Mouse (Mus musculus) CH12.LX (cell line): ENCODE measurements around the gene Gm28053. TPM values are rescaled to one million over a fixed set of nuclear protein-coding genes. Genes with fewer than 3 reads are reported as not detected.
A peak's percentile ranks its signal among the peaks of the same experiment; 100 is the strongest.

Experiments
- DNase-seq: peaks from one replicate; pipeline ENCODE4 v3.0.0-alpha.2; 2013; ENCODE audit errors: extremely low read depth
- H3K27ac ChIP-seq: 2 replicates; pipeline ENCODE4 v1.5.1; 2012; ENCODE audit warnings: low read depth, mild to moderate bottlenecking, control low read depth, moderate library complexity; ENCODE audit not compliant: insufficient read depth
- H3K27me3 ChIP-seq: replicated peaks from 2 replicates; pipeline ENCODE3; 2012; ENCODE audit warnings: inconsistent platforms
- H3K36me3 ChIP-seq, 2 experiments: replicated peaks in 1 of 2; 2 replicates each; pipeline versions ENCODE3 to v1.6.1; 2012; ENCODE audit warnings: inconsistent platforms in 1 of 2, low read length in 1 of 2, mild to moderate bottlenecking in 1 of 2, mixed read lengths in 1 of 2, moderate library complexity in 1 of 2; ENCODE audit not compliant: control insufficient read depth in 1 of 2, insufficient read depth in 1 of 2
- H3K4me1 ChIP-seq, 2 experiments: 2 replicates each; pipeline ENCODE4 v1.6.1; 2012; ENCODE audit warnings: inconsistent platforms in 1 of 2, moderate library complexity in 1 of 2; ENCODE audit not compliant: insufficient read depth in 2 of 2, control insufficient read depth in 1 of 2
- H3K4me2 ChIP-seq: 2 replicates; pipeline ENCODE4 v1.6.1; 2012; ENCODE audit warnings: low read depth, mild to moderate bottlenecking, control low read depth; ENCODE audit not compliant: poor library complexity, insufficient read depth, severe bottlenecking
- H3K4me3 ChIP-seq, 3 experiments: fragments of 150-350 bp in 1 of 3; sonication (generic) in 1 of 3; replicated peaks in 1 of 3; 2 replicates each; pipeline versions ENCODE3 to v1.5.1; 2011 to 2012; ENCODE audit warnings: low read depth in 2 of 3, low read length in 2 of 3, mild to moderate bottlenecking in 2 of 3, moderate library complexity in 2 of 3, control low read depth in 1 of 3, improper control_type of control experiment in 1 of 3, inconsistent platforms in 1 of 3, mixed read lengths in 1 of 3; ENCODE audit not compliant: poor library complexity in 1 of 3
- H3K79me2 ChIP-seq: replicated peaks from 2 replicates; pipeline ENCODE4 v1.6.1; 2012; ENCODE audit warnings: mild to moderate bottlenecking, moderate library complexity; ENCODE audit not compliant: control insufficient read depth, poor library complexity, insufficient read depth, severe bottlenecking; ENCODE audit errors: extremely low read depth
- H3K9ac ChIP-seq: 2 replicates; pipeline ENCODE4 v1.6.1; 2012; ENCODE audit warnings: low read depth, mild to moderate bottlenecking, control low read depth, moderate library complexity; ENCODE audit not compliant: insufficient read depth
- H3K9me3 ChIP-seq: replicated peaks from 2 replicates; pipeline ENCODE3; 2012; ENCODE audit warnings: low read length, inconsistent platforms, mixed read lengths
- CHD1 ChIP-seq: IDR thresholded peaks from 2 replicates; pipeline ENCODE4 v1.6.1; 2012; ENCODE audit warnings: low read depth, low read length, improper control_type of control experiment, inconsistent platforms
- CHD2 ChIP-seq: IDR thresholded peaks from 2 replicates; pipeline ENCODE4 v1.6.1; 2011; ENCODE audit warnings: low read length, improper control_type of control experiment
- CTCF ChIP-seq, 2 experiments: IDR thresholded peaks in 1 of 2; conservative IDR thresholded peaks in 1 of 2; 2 replicates each; pipeline ENCODE4 v1.5.1; 2011 to 2012; ENCODE audit warnings: low read depth in 2 of 2, low read length in 2 of 2, improper control_type of control experiment in 1 of 2, inconsistent platforms in 1 of 2, mild to moderate bottlenecking in 1 of 2, moderate library complexity in 1 of 2
- E2F4 ChIP-seq: IDR thresholded peaks from 2 replicates; pipeline ENCODE4 v1.6.1; 2011; ENCODE audit warnings: low read depth, low read length, improper control_type of control experiment; ENCODE audit not compliant: insufficient replicate concordance
- EP300 ChIP-seq: IDR thresholded peaks from 2 replicates; pipeline ENCODE4 v1.6.1; 2011; ENCODE audit warnings: low read length, improper control_type of control experiment
- GABPA ChIP-seq: IDR thresholded peaks from 2 replicates; pipeline ENCODE4 v1.6.1; 2012; ENCODE audit warnings: low read depth, low read length, improper control_type of control experiment, inconsistent platforms; ENCODE audit not compliant: insufficient replicate concordance
- HCFC1 ChIP-seq: IDR thresholded peaks from 2 replicates; pipeline ENCODE4 v1.6.1; 2012; ENCODE audit warnings: low read depth, mild to moderate bottlenecking, inconsistent platforms, low read length, improper control_type of control experiment
- IRF4 ChIP-seq: IDR thresholded peaks from 2 replicates; pipeline ENCODE4 v1.6.1; 2014; ENCODE audit warnings: low read depth, mild to moderate bottlenecking, inconsistent platforms, low read length, improper control_type of control experiment
- MAFK ChIP-seq: IDR thresholded peaks from 2 replicates; pipeline ENCODE4 v1.6.1; 2011; ENCODE audit warnings: low read length, improper control_type of control experiment; ENCODE audit not compliant: insufficient replicate concordance
- MAZ ChIP-seq: IDR thresholded peaks from 2 replicates; pipeline ENCODE4 v1.6.1; 2012; ENCODE audit warnings: low read depth, mild to moderate bottlenecking, inconsistent platforms, low read length, improper control_type of control experiment, moderate library complexity
- MXI1 ChIP-seq: IDR thresholded peaks from 2 replicates; pipeline ENCODE4 v1.6.1; 2011; ENCODE audit warnings: mild to moderate bottlenecking, low read depth, low read length, improper control_type of control experiment
- NELFE ChIP-seq: IDR thresholded peaks from 2 replicates; pipeline ENCODE4 v1.6.1; 2011; ENCODE audit warnings: low read depth, low read length, improper control_type of control experiment
- PAX5 ChIP-seq: IDR thresholded peaks from 2 replicates; pipeline ENCODE4 v1.6.1; 2012; ENCODE audit warnings: low read length, inconsistent platforms, mixed read lengths
- POLR2AphosphoS2 ChIP-seq: IDR thresholded peaks from 2 replicates; pipeline ENCODE4 v1.6.1; 2011; ENCODE audit warnings: low read depth, low read length, improper control_type of control experiment
- RCOR1 ChIP-seq: conservative IDR thresholded peaks from 2 replicates; pipeline ENCODE4 v1.6.1; 2012; ENCODE audit warnings: low read depth, mild to moderate bottlenecking, inconsistent platforms, low read length, improper control_type of control experiment
- SIN3A ChIP-seq: IDR thresholded peaks from 2 replicates; pipeline ENCODE4 v1.6.1; 2012; ENCODE audit warnings: low read length, improper control_type of control experiment, inconsistent platforms
- SMC3 ChIP-seq: IDR thresholded peaks from 2 replicates; pipeline ENCODE4 v1.6.1; 2011; ENCODE audit warnings: low read depth, low read length, improper control_type of control experiment
- USF1 ChIP-seq: IDR thresholded peaks from 2 replicates; pipeline ENCODE4 v1.6.1; 2014; ENCODE audit warnings: low read depth, mild to moderate bottlenecking, inconsistent platforms, low read length, improper control_type of control experiment
- USF2 ChIP-seq: conservative IDR thresholded peaks from 2 replicates; pipeline ENCODE4 v1.6.1; 2011; ENCODE audit warnings: low read depth, low read length, improper control_type of control experiment
- ZC3H11A ChIP-seq: IDR thresholded peaks from 2 replicates; pipeline ENCODE4 v1.6.1; 2012; ENCODE audit warnings: low read depth, mild to moderate bottlenecking, inconsistent platforms, low read length, improper control_type of control experiment
- ZKSCAN1 ChIP-seq: IDR thresholded peaks from 2 replicates; pipeline ENCODE4 v1.6.1; 2012; ENCODE audit warnings: low read depth, inconsistent platforms, low read length, improper control_type of control experiment, borderline replicate concordance
- ZNF384 ChIP-seq: IDR thresholded peaks from 2 replicates; pipeline ENCODE4 v1.6.1; 2012; ENCODE audit warnings: low read depth, low read length, improper control_type of control experiment, inconsistent platforms
- dilution Hi-C: fragments of 300-500 bp; cut with MboI; formaldehyde crosslinking; loops from 2 replicates; pipeline ENCODE4 v1.14.3; 2020; ENCODE audit warnings: low sequenced_read_pairs; ENCODE audit not compliant: extremely low pct_unique_long_range_greater_than_20kb, extremely low pct_ligation_motif_present
- in situ Hi-C: fragments of 300-500 bp; cut with MboI; formaldehyde crosslinking; loops from 3 replicates; pipeline ENCODE4 v1.14.3; 2019; ENCODE audit warnings: low sequenced_read_pairs, low pct_ligation_motif_present, low pct_unique_long_range_greater_than_20kb, mixed read lengths
- polyA plus RNA-seq: library from polyadenylated mRNA; unstranded; fragments of >175 nt; gene quantifications from 2 replicates; pipeline ENCODE4 v1.2.1, GENCODE M21; 2012; ENCODE audit warnings: low read depth; ENCODE audit not compliant: insufficient read length
- total RNA-seq, 2 experiments: library from RNA; depleted of rRNA; stranded (reverse); fragments of 300-350 nt in 1 of 2; fragments of >200 nt in 1 of 2; gene quantifications; 2 replicates each; pipeline ENCODE4 v1.2.3; 2012 to 2014

Gene Gm28053
- total and polyA plus RNA-seq, 3 experiments, result 8.0 to 22.7 (median 10.0) TPM

- TF ChIP-seq NELFE, result 0 out of 2 replicates have a peak, but pooled peaks have one; percentile 26
- TF ChIP-seq HCFC1, result no peak; the same call in 1 of the 2 replicates
- TF ChIP-seq MXI1, result no peak
- TF ChIP-seq EP300, result peak; percentile 92
- no peak for TF ChIP-seq ZC3H11A
- TF ChIP-seq CTCF (conservative IDR thresholded peaks at IDR 0.05 in 1 of 2, IDR thresholded peaks at IDR 0.05 in 1 of 2; ENCODE audit: low read depth in 2 of 2, low read length in 2 of 2), result no peak
- peak; percentile 56; the same call in 1 of the 2 replicates for TF ChIP-seq CHD2
- TF ChIP-seq ZKSCAN1, result no peak
- no peak for TF ChIP-seq E2F4
- TF ChIP-seq GABPA, result no peak
- no peak; the same call in 1 of the 2 replicates for TF ChIP-seq SMC3
- TF ChIP-seq PAX5, result no peak
- 0 out of 2 replicates have a peak, but pooled peaks have one; percentile 60 for TF ChIP-seq SIN3A
Measured at GRCm38 (mm10) chr6:48681472-48682090, 36.8 kb upstream of the Gm28053 start (continued).

- Histone ChIP-seq H3K4me1 (peaks cover 17 to 62% of the 10 kb centered on the region in 2 experiments), H3K9ac (peak overlapping the region; percentile 86), H3K79me2 (peaks cover 42% of the 10 kb centered on the region), H3K36me3 (peaks cover 0 to 13% of the 10 kb centered on the region in 2 experiments), H3K27ac (peak overlapping the region; percentile 98), H3K4me2 (peak overlapping the region; percentile 75), H3K9me3 (no peaks in the 10 kb centered on the region), H3K27me3 (no peaks in the 10 kb centered on the region), H3K4me3 (no peak overlapping the region)
- in situ Hi-C loops, result loop anchor here (5.0 kb wide), 1 partner anchor 35 kb away; the partner anchor contains the start of gene Gimap8
- no peak for DNase-seq
- no peak for TF ChIP-seq RCOR1
- TF ChIP-seq NELFE, result no peak
- no peak for TF ChIP-seq MAZ
- TF ChIP-seq CHD1, result no peak
- no peak for TF ChIP-seq ZNF384
- no peak for TF ChIP-seq USF2
- no peak for TF ChIP-seq ZC3H11A
- no peak for TF ChIP-seq IRF4
- no peak for TF ChIP-seq E2F4
- TF ChIP-seq SIN3A, result no peak
- TF ChIP-seq USF1, result no peak
- no peak for TF ChIP-seq MAFK
- TF ChIP-seq POLR2AphosphoS2, result no peak
- TF ChIP-seq, all 38 proteins: peak for 0
- dilution Hi-C loops, result no loop called here
Measured at GRCm38 (mm10) chr6:48682271-48682670, 36.1 kb upstream of the Gm28053 start.
